Mouse (Mus musculus): ENCODE data around the gene Shisa5. TPM values are rescaled to one million over a fixed set of nuclear protein-coding genes. Genes with fewer than 3 reads are reported as not detected.

Gene Shisa5
- polyA plus RNA-seq, 1 experiment from 2014 or later: 43.7 TPM

DNA sequence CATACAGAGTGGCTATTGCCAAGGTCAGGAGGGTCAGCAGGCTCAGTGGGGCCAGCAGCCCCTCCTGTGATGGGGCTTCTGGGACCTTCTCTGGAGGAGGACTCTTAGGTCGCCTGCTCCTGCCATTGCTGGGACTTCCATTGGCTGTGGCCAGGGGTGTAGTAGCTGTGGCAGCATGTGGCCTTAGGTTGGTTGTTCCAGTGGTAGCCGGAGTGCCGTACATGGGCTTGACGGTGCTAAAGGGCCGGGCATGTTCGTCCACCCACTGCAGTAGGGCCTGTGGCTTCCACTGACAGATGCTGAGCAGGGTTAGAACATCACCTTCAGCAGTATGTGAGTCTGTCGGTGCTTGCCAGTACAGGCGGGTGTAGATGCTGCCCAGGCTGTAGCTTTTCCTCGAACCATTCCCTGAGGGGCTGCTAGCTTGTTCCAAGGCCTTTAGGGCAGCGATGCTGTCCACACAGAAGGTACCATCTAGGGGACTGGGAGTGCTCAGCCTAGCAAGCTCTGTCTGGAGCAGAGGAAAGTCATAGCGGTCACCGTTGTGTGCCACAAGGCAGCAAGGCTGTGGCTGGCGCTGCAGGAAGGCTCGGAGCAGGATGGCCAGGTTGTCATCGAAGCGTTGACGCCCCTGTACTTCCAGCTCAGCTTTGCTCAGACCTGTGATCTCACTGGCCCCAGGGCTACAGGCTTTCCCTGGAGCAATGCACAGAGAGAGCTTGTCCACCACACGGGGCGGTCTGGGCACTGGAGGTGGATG, 19.8 kb downstream of the Shisa5 start:
- H3K27me3 ChIP-seq: no peaks in the 10 kb centered on the region
- peak overlapping the region; percentile 69 for H3K9ac ChIP-seq (replicated peaks)
- no peak overlapping the region for H3K27ac ChIP-seq
- no peak for ATAC-seq
- no peaks in the 10 kb centered on the region for H3K9me3 ChIP-seq
- peaks cover 59% of the 10 kb centered on the region for H3K36me3 ChIP-seq
- peak overlapping the region; percentile 57; the same call in 1 of the 2 replicates for H3K4me2 ChIP-seq (replicated peaks)
- WGBS: 95% methylated on average over 19 of the region's 19 CpGs
- H3K4me3 ChIP-seq (replicated peaks): no peak overlapping the region
- H3K4me1 ChIP-seq (replicated peaks): peaks cover 25% of the 10 kb centered on the region

DNA sequence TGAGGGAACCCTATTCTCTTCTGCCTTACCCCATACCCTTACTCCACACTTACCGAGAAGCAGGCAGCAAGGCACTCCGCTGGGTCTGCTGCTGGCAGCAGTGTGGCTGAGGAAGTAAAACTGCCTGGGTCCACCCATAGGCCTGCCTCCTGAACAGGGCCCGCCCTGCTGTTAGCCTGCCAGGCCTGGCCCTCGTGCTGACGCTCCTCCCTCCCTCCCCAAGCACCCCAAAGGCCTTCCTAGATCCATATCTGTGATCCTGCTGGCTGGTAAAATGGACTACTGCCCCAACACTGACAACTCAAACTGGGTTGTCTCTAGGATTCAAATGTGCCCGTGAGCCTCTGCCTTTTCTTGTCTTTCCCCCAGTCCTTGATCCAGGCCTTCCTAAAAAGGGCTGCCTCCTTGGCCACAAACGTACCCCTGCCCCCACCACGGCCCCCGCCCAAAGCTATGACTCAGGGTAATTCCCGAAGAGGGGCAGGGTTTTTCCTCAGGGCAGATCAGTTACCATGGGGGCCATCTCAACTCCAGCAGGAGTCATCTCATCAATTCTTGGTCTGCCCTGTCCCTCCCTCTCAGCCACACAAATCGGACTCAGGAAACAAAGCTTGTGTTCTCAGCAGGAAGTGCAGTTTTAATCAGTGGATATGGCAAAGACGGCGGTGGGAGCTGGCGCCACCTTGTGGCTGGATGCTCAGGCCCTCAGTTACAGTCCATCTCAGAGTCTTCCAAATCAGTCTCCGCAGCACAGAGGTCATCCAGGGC, 21.0 kb downstream of the Shisa5 start, which contains the start of gene Trex1:
Gene Trex1, minus strand, starts transcription at position 599 of the 768 bp plus-strand sequence.
- peak within 1 kb of the TSS; percentile 35 for H3K4me3 ChIP-seq (replicated peaks)
- peaks cover 24% of the 10 kb centered on the region for H3K4me1 ChIP-seq (replicated peaks)
- WGBS: 25% methylated on average over 15 of the region's 15 CpGs
- H3K9ac ChIP-seq (replicated peaks): peak within 1 kb of the TSS; percentile 69
- peak within 1 kb of the TSS; percentile 57 for H3K4me2 ChIP-seq (replicated peaks)
- H3K27me3 ChIP-seq: no peaks in the 10 kb centered on the region
- H3K9me3 ChIP-seq: no peaks in the 10 kb centered on the region
- ATAC-seq: peak; percentile 67
- peak within 1 kb of the TSS; percentile 80 for H3K27ac ChIP-seq
- peaks cover 70% of the 10 kb centered on the region for H3K36me3 ChIP-seq

- Histone ChIP-seq H3K9me3 (no peaks in the 10 kb centered on the region), H3K27me3 (no peaks in the 10 kb centered on the region), H3K4me3 (replicated peaks) (no peak overlapping the region), H3K4me1 (replicated peaks) (peaks cover 15% of the 10 kb centered on the region), H3K4me2 (replicated peaks) (no peak overlapping the region), H3K27ac (no peak overlapping the region), H3K9ac (replicated peaks) (no peak overlapping the region; the same call in 1 of the 2 replicates), H3K36me3 (peaks cover 80% of the 10 kb centered on the region)
- WGBS: 93% methylated on average over 16 of the region's 16 CpGs
- peak; percentile 22 for ATAC-seq
These were observed 22.0 kb downstream of the Shisa5 start for GRCm38 (mm10) chr9:109060184-109060897.

- no peak for ATAC-seq
- Histone ChIP-seq H3K9ac (replicated peaks) (no peak overlapping the region), H3K9me3 (no peaks in the 10 kb centered on the region), H3K36me3 (peaks cover 86% of the 10 kb centered on the region), H3K27ac (no peak overlapping the region), H3K27me3 (no peaks in the 10 kb centered on the region), H3K4me2 (replicated peaks) (no peak overlapping the region), H3K4me3 (replicated peaks) (no peak overlapping the region), H3K4me1 (replicated peaks) (peaks cover 14% of the 10 kb centered on the region)
- 92% methylated on average over 5 of the region's 5 CpGs for WGBS
These were observed 22.5 kb downstream of the Shisa5 start for GRCm38 (mm10) chr9:109060898-109061295.

DNA sequence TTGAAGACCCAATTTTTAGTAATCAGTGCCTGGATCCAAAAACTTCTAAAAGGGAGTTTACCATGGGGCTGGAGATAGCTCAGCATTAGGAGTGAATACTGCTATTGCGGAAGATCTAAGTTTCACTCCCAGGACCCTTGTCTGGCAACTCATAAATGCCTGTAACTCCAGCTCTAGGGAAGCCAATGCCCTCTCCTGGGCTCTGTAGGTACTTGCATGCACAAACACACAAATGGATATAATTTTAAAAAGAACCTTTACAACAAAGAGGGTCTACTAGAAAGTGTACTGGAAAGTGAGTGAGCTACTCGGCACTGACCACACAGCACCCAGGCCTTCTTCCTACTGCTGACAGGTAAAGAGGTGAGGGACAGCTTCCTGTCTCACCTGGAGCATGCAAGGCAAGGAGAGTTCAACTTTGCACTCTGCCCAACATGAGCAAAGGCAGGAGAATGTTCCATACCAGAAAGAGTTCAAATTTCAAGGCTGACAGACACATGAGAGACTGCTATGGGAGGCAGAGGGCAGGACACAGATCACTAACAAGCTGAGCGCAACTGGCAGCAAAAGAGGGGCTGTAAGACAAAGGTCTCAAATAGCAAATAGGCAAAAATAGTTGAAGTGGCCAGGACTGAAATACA, 29.9 kb downstream of the Shisa5 start:
- no peaks in the 10 kb centered on the region for H3K9me3 ChIP-seq

GRCm38 (mm10) chr9:109073661-109074573, 35.6 kb downstream of the Shisa5 start, which contains the start of gene Atrip:
TSS of gene Atrip (minus strand) at chr9:109074124.
- Histone ChIP-seq H3K9ac (replicated peaks) (peak within 1 kb of the TSS; percentile 92), H3K27ac (peak within 1 kb of the TSS; percentile 75), H3K9me3 (no peaks in the 10 kb centered on the region), H3K4me1 (replicated peaks) (peaks cover 25% of the 10 kb centered on the region), H3K27me3 (no peaks in the 10 kb centered on the region), H3K36me3 (peaks cover 33% of the 10 kb centered on the region), H3K4me3 (replicated peaks) (peak within 1 kb of the TSS; percentile 92), H3K4me2 (replicated peaks) (peak within 1 kb of the TSS; percentile 74)
- peak; percentile 100 for ATAC-seq
- WGBS: 0% methylated on average over 57 of the region's 57 CpGs

More for the DNA sequence above, 29.9 kb downstream of the Shisa5 start:
- no peak for ATAC-seq
- peaks cover 15% of the 10 kb centered on the region for H3K4me1 ChIP-seq (replicated peaks)
- H3K36me3 ChIP-seq: peaks cover 81% of the 10 kb centered on the region
- no peak overlapping the region for H3K4me2 ChIP-seq (replicated peaks)
- H3K9ac ChIP-seq (replicated peaks): no peak overlapping the region
- no peaks in the 10 kb centered on the region for H3K27me3 ChIP-seq
- 93% methylated on average over 3 of the region's 3 CpGs for WGBS
- no peak overlapping the region for H3K27ac ChIP-seq
- H3K4me3 ChIP-seq (replicated peaks): no peak overlapping the region

- no peak for ATAC-seq
- Histone ChIP-seq H3K4me2 (replicated peaks) (peak overlapping the region; percentile 98; the same call in 1 of the 2 replicates), H3K4me1 (replicated peaks) (peaks cover 28% of the 10 kb centered on the region), H3K4me3 (replicated peaks) (no peak overlapping the region), H3K36me3 (peaks cover 27% of the 10 kb centered on the region), H3K9me3 (no peaks in the 10 kb centered on the region), H3K27ac (no peak overlapping the region), H3K9ac (replicated peaks) (no peak overlapping the region), H3K27me3 (no peaks in the 10 kb centered on the region)
- 96% methylated on average over 3 of the region's 3 CpGs for WGBS
These were observed 42.2 kb downstream of the Shisa5 start for GRCm38 (mm10) chr9:109080516-109080915.

DNA sequence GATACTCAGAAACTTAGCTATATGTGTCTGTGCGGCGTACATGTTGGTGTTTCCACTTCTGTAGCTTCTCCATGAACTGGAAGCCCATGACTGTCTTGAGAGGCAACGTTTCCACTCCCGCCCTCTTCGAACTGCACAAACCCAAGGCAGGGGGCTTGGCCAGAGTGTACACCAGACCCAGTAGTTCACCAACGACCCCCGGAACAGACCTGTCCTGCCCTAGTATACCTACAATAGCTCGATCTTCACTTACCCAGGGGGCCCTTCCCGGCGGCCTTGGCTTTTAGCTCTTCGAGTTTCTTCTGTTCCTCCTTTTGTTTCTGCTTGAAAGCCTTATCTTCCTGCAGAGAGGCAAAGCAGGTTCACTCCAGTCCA, 43.4 kb downstream of the Shisa5 start:
- peak overlapping the region; percentile 88 for H3K9ac ChIP-seq (replicated peaks)
- H3K9me3 ChIP-seq: no peaks in the 10 kb centered on the region
- H3K36me3 ChIP-seq: peaks cover 27% of the 10 kb centered on the region
- H3K4me2 ChIP-seq (replicated peaks): peak overlapping the region; percentile 98
- WGBS: 6% methylated on average over 11 of the region's 11 CpGs
- H3K4me1 ChIP-seq (replicated peaks): peaks cover 28% of the 10 kb centered on the region
- peak overlapping the region; percentile 82 for H3K4me3 ChIP-seq (replicated peaks)
- peak overlapping the region; percentile 67; the same call in 1 of the 2 replicates for H3K27ac ChIP-seq
- no peaks in the 10 kb centered on the region for H3K27me3 ChIP-seq
- ATAC-seq: peak; percentile 32

DNA sequence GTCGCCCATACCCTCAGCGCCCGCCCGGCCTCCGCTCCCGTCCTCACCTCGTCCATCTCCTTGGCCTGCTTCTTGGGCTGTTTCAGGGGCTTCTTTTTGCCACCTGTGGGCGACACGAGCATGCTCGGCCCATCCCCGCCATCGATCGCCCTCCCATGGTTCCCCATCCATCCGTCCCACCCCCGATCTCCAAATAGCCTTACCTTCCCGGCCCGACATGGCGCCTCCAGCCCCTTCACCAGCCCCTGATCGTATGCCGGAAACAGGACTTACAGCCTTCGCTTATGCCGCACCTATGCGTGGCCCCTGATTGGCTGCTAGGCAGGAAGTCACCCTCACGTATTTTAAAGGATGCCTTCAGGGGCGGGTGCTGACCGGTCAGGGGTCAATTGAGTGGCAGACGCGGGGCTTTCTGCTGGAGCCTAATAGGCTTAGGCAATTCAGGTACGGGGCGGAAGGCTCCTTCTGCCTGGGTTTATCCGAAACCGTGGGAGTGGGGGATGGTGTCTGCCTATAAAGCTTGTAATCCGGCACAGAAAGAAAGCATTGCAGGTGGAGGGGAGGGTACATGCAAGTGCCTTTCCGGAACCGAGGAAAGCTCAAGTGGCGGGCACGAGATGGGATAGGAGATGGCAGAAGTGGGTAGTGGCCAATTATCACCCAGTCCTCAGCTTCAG, 43.9 kb downstream of the Shisa5 start, which contains the start of the genes Ccdc51 and Tma7:
Gene Ccdc51, plus strand, starts transcription at position 370 of the 677 bp plus-strand sequence.
Gene Tma7, minus strand, starts transcription at position 464 of the 677 bp plus-strand sequence.
- H3K9me3 ChIP-seq: no peaks in the 10 kb centered on the region
- peak within 1 kb of the TSS; percentile 98 for H3K4me2 ChIP-seq (replicated peaks)
- H3K36me3 ChIP-seq: peaks cover 27% of the 10 kb centered on the region
- no peaks in the 10 kb centered on the region for H3K27me3 ChIP-seq
- peak within 1 kb of the TSS; percentile 88 for H3K9ac ChIP-seq (replicated peaks)
- H3K4me1 ChIP-seq (replicated peaks): peaks cover 28% of the 10 kb centered on the region
- peak within 1 kb of the TSS; percentile 82 for H3K4me3 ChIP-seq (replicated peaks)
- under 1% methylated on average over 37 of the region's 37 CpGs for WGBS
- ATAC-seq: peak; percentile 98
- H3K27ac ChIP-seq: peak within 1 kb of the TSS; percentile 67

GRCm38 (mm10) chr9:109084922-109085321, 46.6 kb downstream of the Shisa5 start:
- no peak for ATAC-seq

More at GRCm38 (mm10) chr9:109084922-109085321, 46.6 kb downstream of the Shisa5 start:
- Histone ChIP-seq H3K27me3 (no peaks in the 10 kb centered on the region), H3K4me2 (replicated peaks) (no peak overlapping the region), H3K27ac (no peak overlapping the region), H3K4me1 (replicated peaks) (peaks cover 28% of the 10 kb centered on the region), H3K9me3 (no peaks in the 10 kb centered on the region), H3K36me3 (peaks cover 20% of the 10 kb centered on the region), H3K9ac (replicated peaks) (no peak overlapping the region), H3K4me3 (replicated peaks) (no peak overlapping the region)
- WGBS: 12% methylated on average over 2 of the region's 2 CpGs

Data from midbrain, embryonic 13.5 days (tissue).